Mouse (Mus musculus) stomach, embryonic 16.5 days (tissue): ENCODE data around the gene Col12a1. TPM values are rescaled to one million over a fixed set of nuclear protein-coding genes. Genes with fewer than 3 reads are reported as not detected.
A peak's percentile ranks its signal among the peaks of the same experiment; 100 is the strongest.
"Not testable (repeated sequence)": the region's sequence is repeated elsewhere in the genome, so short reads cannot be mapped to it uniquely, and the experiment has no call there.

Experiments used
- ATAC-seq: fragments of 200-750 bp; cut with Nextera tagmentation; 2 replicates; pipeline ENCODE4 v1.8.0; 2017; ENCODE audit warnings: moderate number of reproducible peaks, moderate TSS enrichment; ENCODE audit not compliant: insufficient read depth, low FRiP score
- H3K27ac ChIP-seq: fragments of 300-500 bp; sonication (generic); 2 replicates; pipeline ENCODE4 v1.5.1; 2014; ENCODE audit warnings: low read length
- H3K27me3 ChIP-seq: fragments of 300-500 bp; sonication (generic); 2 replicates; pipeline ENCODE4 v1.6.1; 2014; ENCODE audit warnings: low read length, control low read depth, mixed read lengths; ENCODE audit not compliant: control insufficient read depth, insufficient read depth
- H3K36me3 ChIP-seq: fragments of 300-500 bp; sonication (generic); 2 replicates; pipeline ENCODE4 v1.6.1; 2014; ENCODE audit warnings: low read length; ENCODE audit not compliant: control insufficient read depth, insufficient read depth
- H3K4me1 ChIP-seq: fragments of 300-500 bp; sonication (generic); 2 replicates; pipeline ENCODE4 v1.6.1; 2014; ENCODE audit warnings: low read length, control low read depth, mixed read lengths; ENCODE audit not compliant: control insufficient read depth, insufficient read depth
- H3K4me2 ChIP-seq: fragments of 300-500 bp; sonication (generic); 2 replicates; pipeline ENCODE4 v1.6.1; 2014; ENCODE audit warnings: low read depth, low read length, mixed read lengths
- H3K4me3 ChIP-seq: fragments of 300-500 bp; sonication (generic); replicated peaks from 2 replicates; pipeline ENCODE4 v1.5.1; 2014; ENCODE audit warnings: mild to moderate bottlenecking, low read length
- H3K9ac ChIP-seq: fragments of 300-500 bp; sonication (generic); 2 replicates; pipeline ENCODE4 v1.6.1; 2014; ENCODE audit warnings: low read length
- H3K9me3 ChIP-seq: fragments of 300-500 bp; sonication (generic); replicated peaks from 2 replicates; pipeline ENCODE4 v1.6.1; 2016; ENCODE audit warnings: low read length, control low read depth; ENCODE audit not compliant: control insufficient read depth
- WGBS: fragments of 180-500 bp; shearing (Covaris S2); extraction: QIAGEN DNeasy Blood & Tissue Kit; methylation state at CpG from one replicate; pipeline ENCODE4 v1.1.7; 2014; 5-methylcytosine and 5-hydroxymethylcytosine counted together
- polyA plus RNA-seq: library from polyadenylated mRNA; unstranded; fragments of >200 nt; fragmentation: Nextera tagmentation; extraction: Ambion mirVana; gene quantifications from 2 replicates; pipeline ENCODE4 v1.2.1, GENCODE M21; 2015

The Col12a1 gene
- polyA plus RNA-seq, 1 experiment from 2014 or later: 42.8 TPM

GRCm38 (mm10) chr9:79716496-79716895 lies 2.1 kb downstream of the Col12a1 start:
- H3K4me3 ChIP-seq: peak overlapping the region; percentile 55
- H3K9ac ChIP-seq: peak overlapping the region; percentile 47; the same call in 1 of the 2 replicates
- 33% methylated on average over 5 of the region's 5 CpGs for WGBS
- no peaks in the 10 kb centered on the region for H3K36me3 ChIP-seq
- ATAC-seq: no peak
- H3K9me3 ChIP-seq: no peaks in the 10 kb centered on the region
- H3K4me2 ChIP-seq: peak overlapping the region; percentile 72
- peaks cover 20% of the 10 kb centered on the region for H3K4me1 ChIP-seq
- no peaks in the 10 kb centered on the region for H3K27me3 ChIP-seq
- no peak overlapping the region for H3K27ac ChIP-seq

GRCm38 (mm10) chr9:79714471-79715045 lies 4.1 kb downstream of the Col12a1 start:
- WGBS: 16% methylated on average over 16 of the region's 16 CpGs
- peak; percentile 45; the same call in 1 of the 2 replicates for ATAC-seq
- Histone ChIP-seq H3K9me3 (no peaks in the 10 kb centered on the region), H3K36me3 (no peaks in the 10 kb centered on the region), H3K27me3 (no peaks in the 10 kb centered on the region), H3K27ac (no peak overlapping the region), H3K4me3 (peak overlapping the region; percentile 38), H3K4me2 (peak overlapping the region; percentile 47), H3K4me1 (peaks cover 20% of the 10 kb centered on the region), H3K9ac (peak overlapping the region; percentile 60)

GRCm38 (mm10) chr9:79689771-79690535 lies 28.7 kb downstream of the Col12a1 start:
- no peaks in the 10 kb centered on the region for H3K27me3 ChIP-seq
- H3K36me3 ChIP-seq: no peaks in the 10 kb centered on the region
- no peak overlapping the region for H3K9ac ChIP-seq
- WGBS: 45% methylated on average over 11 of the region's 11 CpGs
- H3K27ac ChIP-seq: no peak overlapping the region
- ATAC-seq: no peak
- H3K4me3 ChIP-seq: no peak overlapping the region
- no peaks in the 10 kb centered on the region for H3K9me3 ChIP-seq
- no peaks in the 10 kb centered on the region for H3K4me1 ChIP-seq
- no peak overlapping the region for H3K4me2 ChIP-seq

GRCm38 (mm10) chr9:79689342-79689741 lies 29.3 kb downstream of the Col12a1 start:
- H3K27ac ChIP-seq: no peak overlapping the region
- WGBS: 52% methylated on average over 7 of the region's 7 CpGs
- no peaks in the 10 kb centered on the region for H3K4me1 ChIP-seq
- no peak overlapping the region for H3K9ac ChIP-seq
- H3K27me3 ChIP-seq: no peaks in the 10 kb centered on the region
- no peak overlapping the region for H3K4me3 ChIP-seq
- no peak for ATAC-seq
- H3K36me3 ChIP-seq: no peaks in the 10 kb centered on the region
- H3K9me3 ChIP-seq: no peaks in the 10 kb centered on the region
- H3K4me2 ChIP-seq: no peak overlapping the region

GRCm38 (mm10) chr9:79687227-79687626 lies 31.4 kb downstream of the Col12a1 start:
- no peak overlapping the region for H3K4me2 ChIP-seq
- WGBS: 73% methylated on average over 3 of the region's 3 CpGs
- no peaks in the 10 kb centered on the region for H3K27me3 ChIP-seq
- H3K9ac ChIP-seq: no peak overlapping the region
- no peak overlapping the region for H3K27ac ChIP-seq
- H3K36me3 ChIP-seq: no peaks in the 10 kb centered on the region
- no peaks in the 10 kb centered on the region for H3K4me1 ChIP-seq
- ATAC-seq: no peak
- H3K9me3 ChIP-seq: no peaks in the 10 kb centered on the region
- H3K4me3 ChIP-seq: no peak overlapping the region

GRCm38 (mm10) chr9:79686049-79686448 lies 32.6 kb downstream of the Col12a1 start:
- H3K9ac ChIP-seq: no peak overlapping the region
- no peak overlapping the region for H3K27ac ChIP-seq
- no peaks in the 10 kb centered on the region for H3K27me3 ChIP-seq
- no peak for ATAC-seq
- H3K4me1 ChIP-seq: no peaks in the 10 kb centered on the region
- WGBS: 56% methylated on average over 1 of the region's 1 CpGs
- H3K4me3 ChIP-seq: no peak overlapping the region
- no peak overlapping the region for H3K4me2 ChIP-seq
- H3K9me3 ChIP-seq: no peaks in the 10 kb centered on the region
- H3K36me3 ChIP-seq: no peaks in the 10 kb centered on the region

GRCm38 (mm10) chr9:79680453-79681240 lies 38.0 kb downstream of the Col12a1 start:
- H3K36me3 ChIP-seq: no peaks in the 10 kb centered on the region
- no peaks in the 10 kb centered on the region for H3K4me1 ChIP-seq
- H3K27me3 ChIP-seq: no peaks in the 10 kb centered on the region
- no peak overlapping the region for H3K4me2 ChIP-seq
- no peak overlapping the region for H3K4me3 ChIP-seq
- no peak overlapping the region for H3K9ac ChIP-seq
- no peaks in the 10 kb centered on the region for H3K9me3 ChIP-seq
- no peak for ATAC-seq
- WGBS: 64% methylated on average over 4 of the region's 4 CpGs
- H3K27ac ChIP-seq: no peak overlapping the region

- not testable (repeated sequence) for H3K4me2 ChIP-seq, ATAC-seq, H3K9me3 ChIP-seq, H3K9ac ChIP-seq, H3K27ac ChIP-seq, H3K27me3 ChIP-seq, H3K36me3 ChIP-seq, H3K4me3 ChIP-seq, H3K4me1 ChIP-seq
- WGBS: 87% methylated on average over 1 of the region's 1 CpGs
These were observed 49.8 kb downstream of the Col12a1 start for GRCm38 (mm10) chr9:79668806-79669205.
